Mouse (Mus musculus) ES-E14 (cell line): ENCODE measurements around the gene Chn2. TPM values are rescaled to one million over a fixed set of nuclear protein-coding genes. Genes with fewer than 3 reads are reported as not detected.

Experiments used
- DNase-seq: peaks from one replicate; pipeline ENCODE4 v3.0.0-alpha.2; 2013; ENCODE audit warnings: low read depth, low spot score
- H3K27ac ChIP-seq: 2 replicates; pipeline ENCODE4 v1.5.1; 2012; ENCODE audit warnings: low read depth, mild to moderate bottlenecking, low read length, moderate library complexity, mixed read lengths; ENCODE audit not compliant: poor library complexity, insufficient read depth, severe bottlenecking
- H3K36me3 ChIP-seq: 2 replicates; pipeline ENCODE4 v1.6.1; 2012; ENCODE audit warnings: mild to moderate bottlenecking, low read length, moderate library complexity, mixed read lengths; ENCODE audit not compliant: control insufficient read depth, poor library complexity, insufficient read depth, severe bottlenecking
- H3K4me1 ChIP-seq, 2 experiments: fragments of 150-350 bp in 1 of 2; sonication (generic) in 1 of 2; 2 replicates each; pipeline ENCODE4 v1.6.1; 2012; ENCODE audit warnings: low read length in 2 of 2, mild to moderate bottlenecking in 1 of 2, mixed read lengths in 1 of 2; ENCODE audit not compliant: control insufficient read depth in 2 of 2, insufficient read depth in 2 of 2, poor library complexity in 1 of 2
- H3K4me3 ChIP-seq, 2 experiments: fragments of 150-350 bp in 1 of 2; sonication (generic) in 1 of 2; 2 replicates each; pipeline ENCODE4 v1.5.1; 2012; ENCODE audit warnings: low read length in 2 of 2, low read depth in 1 of 2, mild to moderate bottlenecking in 1 of 2, mixed read lengths in 1 of 2; ENCODE audit not compliant: insufficient read depth in 1 of 2, poor library complexity in 1 of 2, severe bottlenecking in 1 of 2
- H3K9ac ChIP-seq: 2 replicates; pipeline ENCODE4 v1.6.1; 2012; ENCODE audit warnings: low read depth, mild to moderate bottlenecking, low read length, mixed read lengths; ENCODE audit not compliant: poor library complexity, insufficient read depth, severe bottlenecking
- H3K9me3 ChIP-seq: fragments of 150-350 bp; sonication (generic); 2 replicates; pipeline ENCODE4 v1.6.1; 2012; ENCODE audit warnings: low read depth, mild to moderate bottlenecking, low read length; ENCODE audit not compliant: control insufficient read depth, insufficient read depth
- CHD2 ChIP-seq: IDR thresholded peaks from 2 replicates; pipeline ENCODE4 v1.6.1; 2014; ENCODE audit warnings: mild to moderate bottlenecking, low read depth, low read length, inconsistent platforms
- HCFC1 ChIP-seq: IDR thresholded peaks from 2 replicates; pipeline ENCODE4 v1.6.1; 2012; ENCODE audit warnings: low read length, inconsistent platforms, borderline replicate concordance; ENCODE audit not compliant: insufficient read depth
- MAFK ChIP-seq: IDR thresholded peaks from 2 replicates; pipeline ENCODE4 v1.6.1; 2014; ENCODE audit warnings: mild to moderate bottlenecking, low read depth, low read length, inconsistent platforms; ENCODE audit not compliant: insufficient read depth
- ZC3H11A ChIP-seq: IDR thresholded peaks from 2 replicates; pipeline ENCODE4 v1.6.1; 2012; ENCODE audit warnings: low read depth, mild to moderate bottlenecking, inconsistent platforms, low read length, borderline replicate concordance
- ZNF384 ChIP-seq: IDR thresholded peaks from 2 replicates; pipeline ENCODE4 v1.6.1; 2012; ENCODE audit warnings: low read depth, low read length, inconsistent platforms
- in situ Hi-C, 2 experiments: fragments of 600-800 bp; cut with MboI; formaldehyde crosslinking; loops; one replicate each; pipeline ENCODE4 v1.15.1; 2025; ENCODE audit warnings: low sequenced_read_pairs in 2 of 2, inconsistent platforms in 1 of 2; ENCODE audit not compliant: unreplicated experiment in 2 of 2
- total RNA-seq: library from RNA; depleted of rRNA; stranded (reverse); fragments of 300-350 nt; gene quantifications from 2 replicates; pipeline ENCODE4 v1.2.3, GENCODE M21; 2012

Chn2 gene
- total RNA-seq, 1 experiment, result 7.1 TPM

- Histone ChIP-seq H3K4me3 (no peak overlapping the region), H3K27ac (no peak overlapping the region), H3K9me3 (no peaks in the 10 kb centered on the region), H3K9ac (no peak overlapping the region), H3K4me1 (0 out of 4 replicates have a peak, but pooled peaks cover 0 to 3% of the 10 kb centered on the region in 2 experiments), H3K36me3 (no peaks in the 10 kb centered on the region)
- in situ Hi-C loops, result no loop called here
- no peak for DNase-seq
- TF ChIP-seq ZNF384, result no peak
- no peak for TF ChIP-seq CHD2
- no peak for TF ChIP-seq MAFK
- no peak for TF ChIP-seq ZC3H11A
- no peak for TF ChIP-seq HCFC1
These were observed 290.2 kb downstream of the Chn2 start for GRCm38 (mm10) chr6:54329598-54329997.

- Histone ChIP-seq H3K9me3 (no peaks in the 10 kb centered on the region), H3K4me3 (no peak overlapping the region), H3K36me3 (no peaks in the 10 kb centered on the region), H3K27ac (no peak overlapping the region), H3K4me1 (0 out of 4 replicates have a peak, but pooled peaks cover 0 to 3% of the 10 kb centered on the region in 2 experiments), H3K9ac (no peak overlapping the region)
- TF ChIP-seq HCFC1, result no peak
- DNase-seq, result no peak
- in situ Hi-C loops, result no loop called here
These were observed 290.8 kb downstream of the Chn2 start for GRCm38 (mm10) chr6:54330166-54330565.

GRCm38 (mm10) chr6:54331765-54332164, 292.4 kb downstream of the Chn2 start:
- DNase-seq, result no peak
- H3K9ac ChIP-seq, result no peak overlapping the region
- no peaks in the 10 kb centered on the region for H3K9me3 ChIP-seq
- in situ Hi-C loops, result no loop called here
- H3K4me3 ChIP-seq, result no peak overlapping the region
- H3K27ac ChIP-seq, result no peak overlapping the region
- TF ChIP-seq HCFC1 (no peak), MAFK (no peak)
- 0 out of 4 replicates have a peak, but pooled peaks cover 0 to 2% of the 10 kb centered on the region in 2 experiments for H3K4me1 ChIP-seq
- H3K36me3 ChIP-seq, result no peaks in the 10 kb centered on the region

- DNase-seq, result no peak
These were observed 292.8 kb downstream of the Chn2 start for GRCm38 (mm10) chr6:54332203-54332602.

GRCm38 (mm10) chr6:54333116-54333651, 293.8 kb downstream of the Chn2 start:
- TF ChIP-seq HCFC1, result no peak
- TF ChIP-seq MAFK, result no peak
- no peak for TF ChIP-seq CHD2
- TF ChIP-seq ZNF384, result no peak
- no peak for TF ChIP-seq ZC3H11A
- no peak overlapping the region for H3K27ac ChIP-seq
- no peaks in the 10 kb centered on the region for H3K9me3 ChIP-seq
- in situ Hi-C loops, result no loop called here
- H3K36me3 ChIP-seq, result no peaks in the 10 kb centered on the region
- DNase-seq, result no peak
- no peak overlapping the region for H3K4me3 ChIP-seq
- H3K4me1 ChIP-seq, result no peaks in the 10 kb centered on the region
- no peak overlapping the region for H3K9ac ChIP-seq

More at GRCm38 (mm10) chr6:54332203-54332602, 292.8 kb downstream of the Chn2 start:
- H3K27ac ChIP-seq, result no peak overlapping the region
- H3K9me3 ChIP-seq, result no peaks in the 10 kb centered on the region
- in situ Hi-C loops, result no loop called here
- no peak overlapping the region for H3K9ac ChIP-seq
- no peaks in the 10 kb centered on the region for H3K36me3 ChIP-seq
- no peaks in the 10 kb centered on the region for H3K4me1 ChIP-seq
- H3K4me3 ChIP-seq, result no peak overlapping the region
- TF ChIP-seq ZC3H11A (no peak), MAFK (no peak), HCFC1 (no peak), ZNF384 (no peak), CHD2 (no peak)
